Mouse (Mus musculus) heart, embryonic 13.5 days (tissue): ENCODE results near the gene Smim4. TPM values are rescaled to one million over a fixed set of nuclear protein-coding genes. Genes with fewer than 3 reads are reported as not detected.

Experiments
- ATAC-seq: fragments of 200-750 bp; cut with Nextera tagmentation; 2 replicates; pipeline ENCODE4 v1.8.0; 2017; ENCODE audit warnings: moderate TSS enrichment; ENCODE audit not compliant: insufficient number of reproducible peaks, low FRiP score, low TSS enrichment; ENCODE audit errors: extremely low read depth
- H3K27ac ChIP-seq: fragments of 300-500 bp; sonication (generic); replicated peaks from 2 replicates; pipeline ENCODE4 v1.5.1; 2015; ENCODE audit warnings: moderate library complexity, mild to moderate bottlenecking, inconsistent platforms
- H3K27me3 ChIP-seq: fragments of 300-500 bp; sonication (generic); replicated peaks from 2 replicates; pipeline ENCODE4 v1.6.1; 2015; ENCODE audit warnings: mild to moderate bottlenecking, inconsistent platforms
- H3K36me3 ChIP-seq: fragments of 300-500 bp; sonication (generic); 2 replicates; pipeline ENCODE4 v1.6.1; 2015; ENCODE audit warnings: mild to moderate bottlenecking, inconsistent platforms
- H3K4me1 ChIP-seq: fragments of 300-500 bp; sonication (generic); 2 replicates; pipeline ENCODE4 v1.6.1; 2015; ENCODE audit warnings: inconsistent platforms
- H3K4me2 ChIP-seq: fragments of 300-500 bp; sonication (generic); 2 replicates; pipeline ENCODE4 v1.6.1; 2015; ENCODE audit warnings: inconsistent platforms, mild to moderate bottlenecking, moderate library complexity
- H3K4me3 ChIP-seq: fragments of 300-500 bp; sonication (generic); 2 replicates; pipeline ENCODE4 v1.5.1; 2015; ENCODE audit warnings: moderate library complexity, mild to moderate bottlenecking, inconsistent platforms
- H3K9ac ChIP-seq: fragments of 300-500 bp; sonication (generic); 2 replicates; pipeline ENCODE4 v1.6.1; 2015; ENCODE audit warnings: inconsistent platforms, mild to moderate bottlenecking, moderate library complexity
- H3K9me3 ChIP-seq: fragments of 300-500 bp; sonication (generic); 2 replicates; pipeline ENCODE4 v1.6.1; 2016; ENCODE audit warnings: inconsistent platforms
- WGBS: fragments of 180-500 bp; shearing (Covaris S2); methylation state at CpG from one replicate; pipeline ENCODE4 v1.1.7; 2015; ENCODE audit warnings: mixed read lengths; 5-methylcytosine and 5-hydroxymethylcytosine counted together
- polyA plus RNA-seq: library from polyadenylated mRNA; unstranded; fragments of >200 nt; fragmentation: Nextera tagmentation; extraction: Ambion mirVana; gene quantifications from 2 replicates; pipeline ENCODE4 v1.2.1, GENCODE M21; 2015

The Smim4 gene
- polyA plus RNA-seq, 1 experiment from 2014 or later: 78.4 TPM

DNA sequence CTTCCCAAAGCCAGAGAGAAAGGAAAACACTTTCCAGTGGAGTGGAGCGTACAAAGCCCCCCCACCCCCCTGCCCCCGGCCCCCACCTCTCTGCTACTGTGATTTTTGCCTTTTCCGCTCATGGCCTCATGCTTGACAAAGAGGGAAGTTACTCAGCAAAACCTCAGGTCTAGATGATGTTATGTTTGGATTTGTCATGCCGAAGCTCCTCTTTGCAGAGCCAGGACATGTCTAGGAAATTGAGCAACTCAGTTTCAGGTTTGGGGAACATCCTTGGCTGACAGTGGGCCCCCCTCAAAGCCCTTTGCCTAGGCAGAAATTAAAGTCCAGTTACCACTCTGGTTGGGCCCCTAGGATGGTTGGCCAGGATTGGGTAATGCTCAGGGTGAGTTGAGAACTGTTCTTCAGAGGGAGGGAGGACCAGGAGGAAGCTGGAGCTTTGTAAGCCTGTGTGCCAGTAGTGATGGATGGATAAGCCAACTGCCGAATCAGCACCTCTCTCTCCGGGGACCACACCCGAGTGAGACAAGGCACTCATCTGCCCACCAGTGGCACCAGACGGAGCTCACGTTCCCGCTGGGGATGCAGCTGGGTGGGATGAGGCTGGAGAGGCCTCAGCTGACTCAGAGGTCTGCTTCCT is 37.4 kb upstream of the Smim4 start:
- Histone ChIP-seq H3K9ac (peak overlapping the region; percentile 71), H3K27me3 (0 out of 2 replicates have a peak, but pooled peaks cover 4% of the 10 kb centered on the region), H3K4me1 (peaks cover 57% of the 10 kb centered on the region), H3K36me3 (peaks cover 21% of the 10 kb centered on the region), H3K4me3 (peak overlapping the region; percentile 52), H3K4me2 (peak overlapping the region; percentile 61), H3K9me3 (no peaks in the 10 kb centered on the region), H3K27ac (peak overlapping the region; percentile 77)
- no peak for ATAC-seq
- 42% methylated on average over 10 of the region's 10 CpGs for WGBS

DNA sequence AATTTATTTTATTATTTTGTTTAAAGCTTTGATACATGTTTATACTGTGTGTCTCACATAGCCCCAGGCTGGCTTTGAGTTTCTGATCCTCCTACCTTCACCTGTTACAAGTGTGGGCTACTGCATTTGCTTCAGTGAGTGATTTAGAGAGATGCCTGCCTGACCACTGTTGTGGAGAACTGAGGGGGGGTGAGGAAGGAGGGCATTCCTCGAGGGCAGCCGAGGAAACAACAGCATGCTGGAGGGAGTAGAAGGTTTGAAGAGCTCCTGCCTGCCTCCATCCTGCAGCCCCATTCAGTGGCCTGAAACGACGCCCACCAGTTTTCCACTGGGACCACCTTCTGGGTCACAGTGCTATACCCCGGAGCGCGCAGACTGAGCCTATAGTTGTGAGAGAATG is 36.7 kb upstream of the Smim4 start:
- H3K4me2 ChIP-seq: peak overlapping the region; percentile 61

DNA sequence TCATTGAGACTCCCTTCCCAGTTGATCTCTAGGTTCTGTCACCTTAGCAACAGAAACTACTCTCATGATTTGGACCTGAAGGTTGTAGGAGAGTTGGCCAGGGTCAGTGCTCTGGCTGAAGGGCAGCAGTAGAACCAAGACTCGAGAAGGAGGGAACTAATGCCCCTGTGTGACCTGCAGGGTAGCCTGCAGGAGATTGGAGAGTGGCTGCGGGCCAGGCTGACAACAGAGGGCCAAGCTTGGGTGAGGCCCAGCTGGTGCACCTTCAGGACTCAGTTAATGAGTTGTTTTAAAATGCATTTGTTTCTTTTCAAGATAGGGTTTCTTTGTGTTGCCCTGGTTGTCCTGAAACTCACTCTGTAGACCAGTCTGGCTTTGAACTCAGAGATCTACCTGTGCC is 36.3 kb upstream of the Smim4 start:
- peak overlapping the region; percentile 61; the same call in 1 of the 2 replicates for H3K4me2 ChIP-seq
- WGBS: 57% methylated on average over 2 of the region's 2 CpGs
- H3K9ac ChIP-seq: 0 out of 2 replicates have a peak overlapping the region, but pooled peaks have one; percentile 37
- H3K9me3 ChIP-seq: no peaks in the 10 kb centered on the region
- H3K4me1 ChIP-seq: peaks cover 62% of the 10 kb centered on the region
- no peak for ATAC-seq
- peak overlapping the region; percentile 50; the same call in 1 of the 2 replicates for H3K27ac ChIP-seq
- H3K4me3 ChIP-seq: no peak overlapping the region
- 0 out of 2 replicates have a peak, but pooled peaks cover 4% of the 10 kb centered on the region for H3K27me3 ChIP-seq
- H3K36me3 ChIP-seq: peaks cover 11% of the 10 kb centered on the region

More for the DNA sequence above, 36.7 kb upstream of the Smim4 start:
- H3K4me1 ChIP-seq: peaks cover 57% of the 10 kb centered on the region
- 53% methylated on average over 7 of the region's 7 CpGs for WGBS
- no peak overlapping the region for H3K4me3 ChIP-seq
- H3K9ac ChIP-seq: 0 out of 2 replicates have a peak overlapping the region, but pooled peaks have one; percentile 37
- H3K9me3 ChIP-seq: no peaks in the 10 kb centered on the region
- 0 out of 2 replicates have a peak, but pooled peaks cover 4% of the 10 kb centered on the region for H3K27me3 ChIP-seq
- peaks cover 15% of the 10 kb centered on the region for H3K36me3 ChIP-seq
- H3K27ac ChIP-seq: peak overlapping the region; percentile 50; the same call in 1 of the 2 replicates
- no peak for ATAC-seq

- no peak overlapping the region for H3K4me3 ChIP-seq
- peak overlapping the region; percentile 22; the same call in 1 of the 2 replicates for H3K4me2 ChIP-seq
- 25% methylated on average over 8 of the region's 8 CpGs for WGBS
- no peaks in the 10 kb centered on the region for H3K9me3 ChIP-seq
- ATAC-seq: no peak
- H3K4me1 ChIP-seq: peaks cover 59% of the 10 kb centered on the region
- H3K27me3 ChIP-seq: 0 out of 2 replicates have a peak, but pooled peaks cover 4% of the 10 kb centered on the region
- H3K36me3 ChIP-seq: peaks cover 9% of the 10 kb centered on the region
- peak overlapping the region; percentile 50 for H3K27ac ChIP-seq
- peak overlapping the region; percentile 54; the same call in 1 of the 2 replicates for H3K9ac ChIP-seq
Measured at GRCm38 (mm10) chr14:31164067-31164466, 35.3 kb upstream of the Smim4 start.

DNA sequence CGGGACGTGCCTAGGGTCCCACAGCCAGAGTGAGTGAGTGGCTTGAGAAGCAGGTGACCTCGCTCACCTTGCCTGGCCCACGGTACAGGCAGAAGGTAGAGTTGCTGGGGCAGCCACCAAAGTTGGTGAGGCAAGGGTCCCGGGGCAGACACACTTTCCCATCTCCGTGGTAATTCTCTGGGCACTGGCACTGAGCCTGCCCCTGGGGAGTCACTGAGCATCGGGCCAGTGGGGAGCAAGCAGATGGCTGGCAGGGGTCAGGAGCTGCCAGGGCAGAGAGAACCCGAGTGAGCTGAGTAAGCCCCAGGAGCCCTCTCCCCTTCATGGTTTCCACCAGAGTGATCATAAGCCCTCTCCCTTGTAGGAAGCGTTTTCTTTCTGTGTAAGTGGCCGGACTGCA is 32.9 kb upstream of the Smim4 start:
- Histone ChIP-seq H3K9me3 (no peaks in the 10 kb centered on the region), H3K4me3 (no peak overlapping the region), H3K27me3 (0 out of 2 replicates have a peak, but pooled peaks cover 4% of the 10 kb centered on the region), H3K27ac (no peak overlapping the region), H3K4me2 (no peak overlapping the region), H3K9ac (no peak overlapping the region), H3K4me1 (peaks cover 49% of the 10 kb centered on the region), H3K36me3 (peaks cover 9% of the 10 kb centered on the region)
- no peak for ATAC-seq
- WGBS: 75% methylated on average over 10 of the region's 10 CpGs

DNA sequence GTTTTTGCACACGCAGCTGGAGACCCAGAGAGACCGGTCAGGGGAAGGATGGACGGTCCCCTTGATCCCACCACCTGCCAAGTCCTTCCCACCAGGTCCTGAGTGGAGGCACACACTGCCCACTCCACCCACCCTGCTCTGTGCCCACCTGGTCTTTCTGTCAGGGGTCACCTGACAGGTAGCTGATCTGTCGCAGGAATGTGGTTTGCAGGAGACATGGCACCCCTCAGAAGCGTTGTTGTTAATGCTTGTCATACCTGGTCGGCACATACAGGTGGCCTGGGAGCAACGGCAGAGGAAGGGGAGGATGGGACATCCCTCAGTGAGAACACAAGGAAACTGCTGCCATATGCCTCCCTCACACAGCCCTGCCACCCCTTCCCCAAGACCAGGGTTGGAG is 32.4 kb upstream of the Smim4 start:
- H3K4me1 ChIP-seq: peaks cover 44% of the 10 kb centered on the region
- no peak for ATAC-seq
- no peak overlapping the region for H3K4me2 ChIP-seq
- no peak overlapping the region for H3K4me3 ChIP-seq
- no peaks in the 10 kb centered on the region for H3K9me3 ChIP-seq
- no peak overlapping the region for H3K9ac ChIP-seq
- H3K36me3 ChIP-seq: peaks cover 9% of the 10 kb centered on the region
- H3K27ac ChIP-seq: no peak overlapping the region
- H3K27me3 ChIP-seq: 0 out of 2 replicates have a peak, but pooled peaks cover 4% of the 10 kb centered on the region
- 83% methylated on average over 7 of the region's 7 CpGs for WGBS

GRCm38 (mm10) chr14:31160196-31161150 is 31.7 kb upstream of the Smim4 start:
- no peak for ATAC-seq
- 54% methylated on average over 27 of the region's 27 CpGs for WGBS
- Histone ChIP-seq H3K4me3 (no peak overlapping the region), H3K36me3 (peaks cover 9% of the 10 kb centered on the region), H3K27ac (no peak overlapping the region), H3K9me3 (no peaks in the 10 kb centered on the region), H3K4me1 (peaks cover 37% of the 10 kb centered on the region), H3K27me3 (0 out of 2 replicates have a peak, but pooled peaks cover 4% of the 10 kb centered on the region), H3K9ac (peak overlapping the region; percentile 48; the same call in 1 of the 2 replicates), H3K4me2 (peak overlapping the region; percentile 0; the same call in 1 of the 2 replicates)

DNA sequence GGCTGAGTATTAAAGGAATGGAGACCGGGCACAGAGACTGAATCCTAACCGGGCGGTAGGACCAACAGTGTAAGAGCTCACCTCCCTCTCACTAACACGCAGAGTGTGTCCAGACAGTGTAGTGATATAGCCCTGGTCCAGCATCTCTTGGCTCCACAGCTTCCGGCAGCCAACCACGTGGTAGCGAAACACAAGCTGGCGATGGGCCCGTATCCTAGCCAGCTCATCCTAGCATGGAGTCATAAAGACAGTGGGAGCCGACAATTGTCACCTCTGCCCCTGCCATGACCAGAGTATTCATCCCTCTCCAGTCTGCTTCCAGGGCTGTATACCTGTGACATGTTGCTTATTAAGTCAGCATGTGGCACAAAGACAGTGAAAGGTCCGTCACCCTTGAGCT is 16.9 kb upstream of the Smim4 start:
- ATAC-seq: no peak
- 89% methylated on average over 11 of the region's 11 CpGs for WGBS
- Histone ChIP-seq H3K36me3 (peaks cover 73% of the 10 kb centered on the region), H3K27me3 (no peaks in the 10 kb centered on the region; the same call in 1 of the 2 replicates), H3K27ac (no peak overlapping the region), H3K4me1 (no peaks in the 10 kb centered on the region), H3K9me3 (0 out of 2 replicates have a peak, but pooled peaks cover 5% of the 10 kb centered on the region), H3K4me2 (no peak overlapping the region), H3K4me3 (no peak overlapping the region), H3K9ac (no peak overlapping the region)

GRCm38 (mm10) chr14:31141011-31141410 is 12.3 kb upstream of the Smim4 start:
- Histone ChIP-seq H3K9ac (no peak overlapping the region), H3K4me1 (peaks cover 11% of the 10 kb centered on the region), H3K36me3 (peaks cover 94% of the 10 kb centered on the region), H3K4me2 (no peak overlapping the region), H3K4me3 (no peak overlapping the region), H3K27me3 (no peaks in the 10 kb centered on the region), H3K27ac (no peak overlapping the region), H3K9me3 (0 out of 2 replicates have a peak, but pooled peaks cover 5% of the 10 kb centered on the region)
- WGBS: 94% methylated on average over 14 of the region's 14 CpGs
- ATAC-seq: no peak

- Histone ChIP-seq H3K36me3 (peaks cover 94% of the 10 kb centered on the region), H3K9me3 (0 out of 2 replicates have a peak, but pooled peaks cover 5% of the 10 kb centered on the region), H3K27ac (no peak overlapping the region), H3K27me3 (no peaks in the 10 kb centered on the region), H3K9ac (no peak overlapping the region), H3K4me1 (peaks cover 11% of the 10 kb centered on the region), H3K4me3 (no peak overlapping the region), H3K4me2 (no peak overlapping the region)
- no peak for ATAC-seq
- WGBS: 87% methylated on average over 15 of the region's 15 CpGs
Measured at GRCm38 (mm10) chr14:31140141-31140540, 11.4 kb upstream of the Smim4 start.

DNA sequence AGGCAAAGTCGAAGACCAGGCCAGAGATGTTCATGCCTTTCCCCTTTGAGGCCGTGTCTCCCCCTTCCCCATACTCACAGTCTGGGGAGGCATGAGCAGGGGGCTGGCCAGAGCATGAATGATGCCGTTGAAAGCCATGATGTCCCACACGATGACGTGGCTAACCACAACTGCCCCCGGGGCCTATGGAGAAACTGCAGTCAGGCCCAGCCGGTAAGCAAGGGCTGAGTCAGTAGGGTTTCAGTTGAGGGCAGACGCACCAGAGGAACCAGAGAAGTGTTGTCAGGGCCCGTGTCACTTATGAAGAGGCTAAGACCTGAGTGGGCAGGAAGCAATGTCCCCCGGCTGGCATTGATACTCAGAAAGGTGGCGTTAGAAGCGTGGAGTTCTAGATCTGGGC is 10.9 kb upstream of the Smim4 start:
- Histone ChIP-seq H3K27ac (no peak overlapping the region), H3K4me2 (no peak overlapping the region), H3K36me3 (peaks cover 94% of the 10 kb centered on the region), H3K4me3 (no peak overlapping the region), H3K9me3 (0 out of 2 replicates have a peak, but pooled peaks cover 5% of the 10 kb centered on the region), H3K4me1 (peaks cover 11% of the 10 kb centered on the region), H3K9ac (no peak overlapping the region), H3K27me3 (no peaks in the 10 kb centered on the region)
- 82% methylated on average over 12 of the region's 12 CpGs for WGBS
- ATAC-seq: no peak
